Mouse (Mus musculus) adrenal gland, postnatal 10 days (tissue): ENCODE data around the gene Oxnad1. TPM values are rescaled to one million over a fixed set of nuclear protein-coding genes. Genes with fewer than 3 reads are reported as not detected.

Source experiments
- DNase-seq: peaks from one replicate; pipeline ENCODE4 v3.0.0; 2021; ENCODE audit warnings: mixed read lengths
- total RNA-seq, 2 experiments: library from RNA; stranded (reverse); gene quantifications; 2 replicates each; pipeline ENCODE4 v1.2.3; 2021

The Oxnad1 gene
- total RNA-seq, 2 experiments from 2014 or later = 49.9 to 59.8 TPM

GRCm38 (mm10) chr14:32144734-32145133, 59.6 kb downstream of the Oxnad1 start:
- DNase-seq = no peak

DNA sequence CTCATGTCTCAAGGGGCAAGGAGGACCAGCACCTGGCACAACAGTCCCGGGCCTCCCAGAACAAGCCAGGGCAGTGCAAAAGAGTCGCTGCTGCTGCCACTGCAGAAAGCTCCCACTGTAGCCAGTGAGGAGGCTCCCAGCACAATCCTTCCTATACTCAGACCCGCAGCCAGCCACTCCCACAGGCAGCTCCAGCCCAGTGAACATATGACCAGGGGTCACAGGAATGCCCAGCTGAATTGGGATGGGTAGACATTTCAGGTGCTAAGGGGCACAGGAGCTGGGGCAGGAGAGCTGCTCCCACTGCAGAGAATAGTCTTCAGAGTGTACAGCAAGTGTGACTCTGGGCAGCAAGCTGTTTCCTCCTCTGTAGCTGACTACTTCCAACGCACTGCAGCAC, 60.2 kb downstream of the Oxnad1 start:
- no peak for DNase-seq

DNA sequence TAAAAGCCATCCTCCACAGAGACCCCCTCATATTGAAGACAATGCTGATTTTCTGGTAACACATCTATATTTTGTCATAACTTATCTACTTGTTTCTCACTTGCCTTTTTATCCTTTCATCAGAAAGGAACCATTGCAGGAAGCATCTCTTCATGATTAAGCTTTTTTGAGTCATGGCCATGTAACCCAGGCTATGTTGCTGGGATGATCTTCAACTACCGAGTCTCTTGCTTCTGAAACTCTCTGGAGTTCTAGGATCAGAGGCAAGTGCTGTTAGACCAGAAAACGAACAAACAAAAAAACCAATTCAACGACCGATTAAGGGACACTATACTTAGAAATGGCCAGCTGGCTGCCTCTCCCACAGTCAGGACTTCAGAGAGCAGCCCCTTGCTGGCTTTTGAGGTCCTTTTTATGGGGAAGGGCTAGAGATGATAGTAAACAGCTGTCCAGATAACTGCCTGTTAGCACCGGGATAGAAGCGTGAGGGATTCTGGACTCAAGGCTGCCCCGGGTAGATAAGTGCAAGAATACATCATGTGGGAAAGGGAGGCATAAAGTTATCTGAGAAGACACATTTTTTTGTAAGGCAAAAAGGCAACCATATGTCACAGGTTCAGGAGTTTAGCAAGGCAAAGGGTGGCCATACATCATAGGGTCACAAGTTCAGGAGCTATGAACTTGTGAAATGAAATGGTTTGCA, 60.8 kb downstream of the Oxnad1 start:
- DNase-seq = no peak

- no peak for DNase-seq
Measured at GRCm38 (mm10) chr14:32146578-32146977, 61.4 kb downstream of the Oxnad1 start.

DNA sequence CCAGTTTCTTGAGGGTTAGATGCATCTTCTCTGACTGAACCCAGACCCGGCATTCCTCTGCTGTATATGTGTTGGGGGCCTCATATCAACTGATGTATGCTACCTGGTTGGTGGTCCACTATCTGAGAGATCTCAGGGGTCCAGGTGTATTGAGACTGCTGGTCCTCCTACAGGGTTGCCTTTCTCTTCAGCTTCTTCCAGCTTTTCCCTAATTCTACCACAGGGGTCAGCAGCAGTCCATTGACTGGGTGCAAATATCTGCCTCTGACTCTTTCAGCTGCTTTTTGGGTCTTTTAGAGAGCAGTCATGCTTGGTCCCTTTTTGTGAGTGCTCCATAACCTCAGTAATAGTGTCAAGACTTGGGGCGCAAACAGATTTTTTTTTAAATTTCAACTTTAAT, 65.7 kb downstream of the Oxnad1 start:
- no peak for DNase-seq

DNA sequence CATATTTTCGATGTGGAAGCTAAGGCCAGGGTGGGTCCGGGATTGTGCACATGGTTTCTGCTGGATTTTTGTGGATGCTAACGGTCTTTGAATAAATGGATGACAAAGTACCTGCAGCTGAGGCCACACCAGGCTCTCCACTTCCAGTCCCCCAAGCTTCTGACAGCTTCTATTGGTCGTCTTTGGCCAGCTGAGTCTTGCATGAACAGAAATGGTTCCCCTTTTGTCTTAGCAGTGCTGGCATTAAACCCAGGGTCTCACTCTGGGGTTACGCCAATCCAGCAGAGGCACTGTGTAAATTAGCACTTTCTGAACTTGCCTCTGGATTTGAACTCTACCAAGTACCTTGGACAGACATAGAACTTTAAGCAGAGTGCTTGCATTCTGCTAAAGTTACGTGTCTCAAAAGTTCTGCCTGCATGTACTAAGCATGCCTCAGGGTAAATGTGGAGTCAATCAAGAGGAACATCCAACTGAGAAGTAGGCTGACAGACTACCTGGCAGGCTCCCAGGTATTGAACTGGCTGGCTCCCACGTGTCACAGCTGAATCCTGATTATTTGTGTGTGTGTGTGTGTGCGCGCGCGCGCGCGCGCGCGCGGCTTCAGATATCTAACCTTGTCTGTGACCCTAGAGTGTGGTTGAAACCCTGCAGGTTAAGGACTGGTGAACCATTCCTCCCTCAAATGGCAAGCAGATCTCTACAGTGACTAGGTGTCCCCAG, 67.2 kb downstream of the Oxnad1 start:
- DNase-seq = no peak

Other genes with a start within 250 kb of the Oxnad1 start
- 10 to 100 TPM; 10.2 to 10.6 TPM for gene Galnt15, start 56.4 kb upstream of the Oxnad1 start, total RNA-seq
- gene Dph3, start 355 bp downstream of the Oxnad1 start, total RNA-seq = 10 to 100 TPM; 63.0 to 64.2 TPM
- not detected for gene Msmb, start 56.6 kb downstream of the Oxnad1 start, total RNA-seq
- 100 to 1,000 TPM; 154 to 170 TPM for gene Ncoa4, start 74.5 kb downstream of the Oxnad1 start, total RNA-seq
- gene Timm23, start 116.5 kb downstream of the Oxnad1 start, total RNA-seq = 100 to 1,000 TPM; 159 to 175 TPM
- gene Parg, start 116.6 kb downstream of the Oxnad1 start, total RNA-seq = 10 to 100 TPM; 50.2 to 54.2 TPM
- 1 to 10 TPM; 6.2 to 8.1 TPM for gene Ogdhl, start 236.6 kb downstream of the Oxnad1 start, total RNA-seq